Mouse (Mus musculus): ENCODE data around the gene Slc7a1. TPM values are rescaled to one million over a fixed set of nuclear protein-coding genes. Genes with fewer than 3 reads are reported as not detected.
A peak's percentile ranks its signal among the peaks of the same experiment; 100 is the strongest.

Gene Slc7a1
- total and polyA plus RNA-seq, 2 experiments from 2014 or later = 13.2 to 31.0 TPM

- Histone ChIP-seq H3K36me3 (replicated peaks; ENCODE audit: control insufficient read depth, insufficient read depth, low read length) (0 out of 2 replicates have a peak, but pooled peaks cover 6% of the 10 kb centered on the region), H3K27ac (ENCODE audit: low read depth) (no peak overlapping the region), H3K27me3 (ENCODE audit: control insufficient read depth, insufficient read depth, low read length) (no peaks in the 10 kb centered on the region), H3K4me1 (ENCODE audit: control insufficient read depth, insufficient read depth) (no peaks in the 10 kb centered on the region), H3K9me3 (replicated peaks; ENCODE audit: control insufficient read depth, low read length) (no peaks in the 10 kb centered on the region), H3K9ac (replicated peaks; ENCODE audit: low read depth, low read length) (no peak overlapping the region), H3K4me2 (ENCODE audit: low read depth, low read length) (no peak overlapping the region), H3K4me3 (ENCODE audit: low read depth, low read length) (no peak overlapping the region)
- no peak for DNase-seq (ENCODE audit: low spot score)
- WGBS = 84% methylated on average over 8 of the region's 8 CpGs
- TF ChIP-seq CTCF (IDR thresholded peaks at IDR 0.05; ENCODE audit: low read depth) (no peak), EP300 (IDR thresholded peaks at IDR 0.05; ENCODE audit: low read depth) (no peak)
- no peak for ATAC-seq (ENCODE audit: insufficient read depth, low read depth)
Observed at GRCm38 (mm10) chr5:148393316-148393715, 6.4 kb downstream of the Slc7a1 start.

DNA sequence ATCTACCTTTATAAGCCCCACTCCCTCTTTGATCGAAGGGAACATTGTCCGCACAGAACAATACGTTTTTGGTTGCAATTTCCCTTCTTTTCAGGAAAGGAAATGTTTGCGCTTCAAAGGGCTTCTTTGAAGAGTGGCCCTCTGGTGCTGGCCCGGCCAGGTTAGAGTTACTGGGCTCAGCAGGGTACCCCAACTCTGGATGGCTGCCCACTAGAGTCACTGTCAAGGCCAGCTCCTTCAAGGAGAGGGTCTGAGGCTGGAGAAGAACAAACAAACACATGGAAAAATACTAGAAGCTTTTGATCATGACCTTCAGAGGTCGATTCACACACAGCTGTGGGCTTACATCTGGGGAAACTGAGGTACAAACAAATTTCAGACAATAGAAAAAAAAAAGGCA lies 6.9 kb downstream of the Slc7a1 start:
- DNase-seq (ENCODE audit: low spot score) = no peak

DNA sequence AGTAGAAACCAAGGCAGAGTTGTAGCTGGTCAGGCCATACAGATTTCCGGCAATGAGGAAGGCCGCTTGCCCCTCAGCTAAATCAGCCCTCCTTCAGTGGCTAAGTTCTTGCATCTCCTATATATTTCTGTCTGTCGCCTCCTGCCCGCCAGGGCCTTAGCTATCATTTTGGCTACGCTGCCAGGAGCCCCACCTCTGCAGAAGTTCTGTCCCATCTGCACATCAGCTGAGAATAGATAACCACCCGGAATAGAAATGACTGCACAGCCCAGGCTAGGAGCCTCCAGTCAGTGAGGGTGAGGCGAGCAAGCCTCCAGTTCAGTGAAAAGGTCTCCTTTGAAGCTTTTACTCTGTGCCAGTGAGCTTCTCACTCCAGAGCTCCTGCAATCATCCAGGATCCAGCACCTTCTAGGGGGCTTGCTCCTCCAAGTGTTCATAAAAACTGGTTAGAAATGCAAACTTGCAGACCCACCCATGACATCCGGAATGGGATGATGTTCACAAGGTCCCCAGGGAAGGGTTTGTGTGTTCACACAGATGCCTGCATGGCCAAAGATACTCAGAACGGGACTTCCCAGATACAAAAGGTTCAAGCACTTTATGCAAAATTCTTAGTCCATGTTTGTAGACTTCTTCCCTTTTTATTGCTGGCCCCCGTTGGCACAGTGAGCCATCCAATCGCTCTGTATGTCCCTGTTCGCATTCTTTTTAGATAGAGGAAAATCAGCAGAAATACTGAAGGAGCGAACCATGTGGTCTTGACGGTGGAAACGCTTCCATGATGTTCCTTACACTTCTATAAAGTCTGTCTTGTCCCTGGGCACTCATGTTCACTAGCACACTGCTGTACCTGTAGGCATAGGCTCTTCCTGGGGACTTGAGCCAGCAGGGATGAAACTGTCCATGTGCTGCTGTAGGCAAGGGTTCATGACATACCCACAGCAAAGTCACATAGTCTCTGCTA lies 10.4 kb downstream of the Slc7a1 start:
- peaks cover 15% of the 10 kb centered on the region for H3K4me1 ChIP-seq (ENCODE audit: control insufficient read depth, insufficient read depth)
- no peaks in the 10 kb centered on the region for H3K27me3 ChIP-seq (ENCODE audit: control insufficient read depth, insufficient read depth, low read length)
- H3K9ac ChIP-seq (replicated peaks; ENCODE audit: low read depth, low read length) = no peak overlapping the region
- no peak overlapping the region for H3K4me2 ChIP-seq (ENCODE audit: low read depth, low read length)
- ATAC-seq (ENCODE audit: insufficient read depth, low read depth) = 0 out of 2 replicates have a peak, but pooled peaks have one; percentile 27
- no peak for DNase-seq (ENCODE audit: low spot score)
- no peaks in the 10 kb centered on the region for H3K36me3 ChIP-seq (replicated peaks; ENCODE audit: control insufficient read depth, insufficient read depth, low read length)
- no peak overlapping the region for H3K27ac ChIP-seq (ENCODE audit: low read depth)
- TF ChIP-seq EP300 (IDR thresholded peaks at IDR 0.05; ENCODE audit: low read depth) = no peak
- no peak for TF ChIP-seq CTCF (IDR thresholded peaks at IDR 0.05; ENCODE audit: low read depth)
- 0 out of 2 replicates have a peak, but pooled peaks cover 3% of the 10 kb centered on the region for H3K9me3 ChIP-seq (replicated peaks; ENCODE audit: control insufficient read depth, low read length)
- 69% methylated on average over 15 of the region's 15 CpGs for WGBS
- no peak overlapping the region for H3K4me3 ChIP-seq (ENCODE audit: low read depth, low read length)

More for the DNA sequence above, 6.9 kb downstream of the Slc7a1 start:
- no peaks in the 10 kb centered on the region for H3K27me3 ChIP-seq (ENCODE audit: control insufficient read depth, insufficient read depth, low read length)
- WGBS = 80% methylated on average over 6 of the region's 6 CpGs
- H3K4me1 ChIP-seq (ENCODE audit: control insufficient read depth, insufficient read depth) = no peaks in the 10 kb centered on the region
- H3K9me3 ChIP-seq (replicated peaks; ENCODE audit: control insufficient read depth, low read length) = 0 out of 2 replicates have a peak, but pooled peaks cover under 1% of the 10 kb centered on the region
- TF ChIP-seq CTCF (IDR thresholded peaks at IDR 0.05; ENCODE audit: low read depth) = no peak
- no peak for TF ChIP-seq EP300 (IDR thresholded peaks at IDR 0.05; ENCODE audit: low read depth)
- ATAC-seq (ENCODE audit: insufficient read depth, low read depth) = no peak
- no peak overlapping the region for H3K27ac ChIP-seq (ENCODE audit: low read depth)
- H3K9ac ChIP-seq (replicated peaks; ENCODE audit: low read depth, low read length) = no peak overlapping the region
- H3K4me3 ChIP-seq (ENCODE audit: low read depth, low read length) = no peak overlapping the region
- H3K4me2 ChIP-seq (ENCODE audit: low read depth, low read length) = no peak overlapping the region
- H3K36me3 ChIP-seq (replicated peaks; ENCODE audit: control insufficient read depth, insufficient read depth, low read length) = 0 out of 2 replicates have a peak, but pooled peaks cover 6% of the 10 kb centered on the region

DNA sequence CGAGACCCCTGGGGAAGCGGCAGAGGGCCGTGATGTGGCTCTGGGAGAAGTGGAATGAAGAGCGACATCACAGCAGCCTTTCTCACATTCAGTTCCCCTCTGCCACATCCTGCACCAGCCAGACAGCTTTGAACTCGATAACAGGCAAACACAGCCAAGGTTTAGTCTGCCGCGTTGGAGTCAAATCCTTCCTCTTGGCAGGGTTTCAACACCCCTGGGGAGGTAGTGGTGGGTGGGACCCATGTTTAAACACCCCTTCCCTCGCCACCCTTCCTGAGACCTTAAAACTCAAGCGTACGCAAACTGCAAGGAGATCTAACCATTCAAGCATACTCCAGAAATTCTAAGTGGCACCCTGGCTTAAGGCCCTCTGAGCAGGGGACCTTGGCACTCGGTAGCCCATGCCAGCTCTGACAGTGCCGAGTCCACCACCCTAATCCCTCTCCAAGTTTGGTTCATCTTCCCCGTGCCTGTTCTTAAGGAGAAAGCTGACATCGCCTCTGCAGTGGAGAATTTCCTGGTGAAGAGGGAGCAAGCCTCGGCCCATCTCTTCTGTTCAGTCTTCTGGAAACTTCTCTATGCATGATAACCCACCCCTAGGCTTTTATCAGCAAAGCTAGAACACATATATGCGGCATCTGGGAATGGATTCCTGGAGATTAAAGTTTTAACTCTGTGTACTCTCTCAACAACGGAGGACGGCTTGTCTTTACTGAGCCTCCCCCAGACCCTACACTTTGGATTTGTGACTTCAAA lies 11.3 kb downstream of the Slc7a1 start:
- ATAC-seq (ENCODE audit: insufficient read depth, low read depth) = no peak
- Histone ChIP-seq H3K4me3 (ENCODE audit: low read depth, low read length) (no peak overlapping the region), H3K9me3 (replicated peaks; ENCODE audit: control insufficient read depth, low read length) (0 out of 2 replicates have a peak, but pooled peaks cover 3% of the 10 kb centered on the region), H3K4me1 (ENCODE audit: control insufficient read depth, insufficient read depth) (peaks cover 18% of the 10 kb centered on the region), H3K4me2 (ENCODE audit: low read depth, low read length) (no peak overlapping the region), H3K9ac (replicated peaks; ENCODE audit: low read depth, low read length) (no peak overlapping the region), H3K36me3 (replicated peaks; ENCODE audit: control insufficient read depth, insufficient read depth, low read length) (no peaks in the 10 kb centered on the region), H3K27ac (ENCODE audit: low read depth) (0 out of 2 replicates have a peak overlapping the region, but pooled peaks have one; percentile 8), H3K27me3 (ENCODE audit: control insufficient read depth, insufficient read depth, low read length) (no peaks in the 10 kb centered on the region)
- TF ChIP-seq CTCF (IDR thresholded peaks at IDR 0.05; ENCODE audit: low read depth) (no peak), EP300 (IDR thresholded peaks at IDR 0.05; ENCODE audit: low read depth) (no peak)
- DNase-seq (ENCODE audit: low spot score) = no peak
- WGBS = 58% methylated on average over 18 of the region's 18 CpGs

GRCm38 (mm10) chr5:148387820-148388219 lies 11.9 kb downstream of the Slc7a1 start:
- WGBS = 98% methylated on average over 2 of the region's 2 CpGs
- no peak overlapping the region for H3K9ac ChIP-seq (replicated peaks; ENCODE audit: low read depth, low read length)
- DNase-seq (ENCODE audit: low spot score) = no peak
- TF ChIP-seq EP300 (IDR thresholded peaks at IDR 0.05; ENCODE audit: low read depth) (no peak), CTCF (IDR thresholded peaks at IDR 0.05; ENCODE audit: low read depth) (0 out of 2 replicates have a peak, but pooled peaks have one; percentile 18)
- no peak for ATAC-seq (ENCODE audit: insufficient read depth, low read depth)
- H3K27me3 ChIP-seq (ENCODE audit: control insufficient read depth, insufficient read depth, low read length) = no peaks in the 10 kb centered on the region
- 0 out of 2 replicates have a peak, but pooled peaks cover 3% of the 10 kb centered on the region for H3K9me3 ChIP-seq (replicated peaks; ENCODE audit: control insufficient read depth, low read length)
- no peaks in the 10 kb centered on the region for H3K36me3 ChIP-seq (replicated peaks; ENCODE audit: control insufficient read depth, insufficient read depth, low read length)
- H3K4me2 ChIP-seq (ENCODE audit: low read depth, low read length) = no peak overlapping the region
- H3K4me3 ChIP-seq (ENCODE audit: low read depth, low read length) = no peak overlapping the region
- peaks cover 18% of the 10 kb centered on the region for H3K4me1 ChIP-seq (ENCODE audit: control insufficient read depth, insufficient read depth)
- H3K27ac ChIP-seq (ENCODE audit: low read depth) = 0 out of 2 replicates have a peak overlapping the region, but pooled peaks have one; percentile 8
